Comparison of ENCODE assay signal across 8 mouse cellular contexts in genomic region chr6:7844802-7845679, GRCm38 (mm10). TPM values are rescaled to one million over a fixed set of nuclear protein-coding genes. Genes with fewer than 3 reads are reported as not detected.
DNase-seq lines count a peak whose midpoint lies in the region; ATAC-seq and TF ChIP-seq lines count a peak whose summit lies in the region.

Gene C1galt1 (plus strand): TSS chr6:7844842.

- no peak for TF ChIP-seq EP300 in heart, adult 2 months (IDR thresholded peaks at IDR 0.05; ENCODE audit: insufficient read depth, low read depth, low read length)

- peak within 1 kb of the TSS; percentile 95 for H3K9ac ChIP-seq in heart, adult 2 months (ENCODE audit: low read depth, low read length)
- H3K9ac ChIP-seq in intestine, embryonic 14.5 days (ENCODE audit: low read length) = peak within 1 kb of the TSS; percentile 90
- H3K9ac ChIP-seq in midbrain, embryonic 16.5 days (ENCODE audit: low read depth, low read length) = peak within 1 kb of the TSS; percentile 91

- intact Hi-C loops in heart, adult 2 months (cut with DNase I) = loop anchor here (2.0 to 5.0 kb wide), 3 partner anchors 137 to 364 kb away; partner anchors contain the start of gene Mios

- peak within 1 kb of the TSS; percentile 68 for H3K4me2 ChIP-seq in intestine, embryonic 14.5 days (ENCODE audit: low read length)
- peak within 1 kb of the TSS; percentile 63 for H3K4me2 ChIP-seq in midbrain, embryonic 16.5 days (ENCODE audit: low read length)

- TF ChIP-seq CTCF in heart, adult 2 months (IDR thresholded peaks at IDR 0.05) = no peak

- H3K36me3 ChIP-seq in heart, adult 2 months (ENCODE audit: control insufficient read depth, insufficient read depth, low read length) = peaks cover 8% of the 10 kb centered on the region
- H3K36me3 ChIP-seq in intestine, embryonic 14.5 days (ENCODE audit: control insufficient read depth, insufficient read depth, low read length) = no peaks in the 10 kb centered on the region
- H3K36me3 ChIP-seq in midbrain, embryonic 16.5 days (ENCODE audit: control insufficient read depth, insufficient read depth, low read length) = no peaks in the 10 kb centered on the region

- no peaks in the 10 kb centered on the region for H3K9me3 ChIP-seq in intestine, embryonic 14.5 days (ENCODE audit: control insufficient read depth, low read length)
- H3K9me3 ChIP-seq in midbrain, embryonic 16.5 days (replicated peaks; ENCODE audit: control insufficient read depth, low read length, poor library complexity, severe bottlenecking) = no peaks in the 10 kb centered on the region

- TF ChIP-seq POLR2A in heart, adult 2 months (IDR thresholded peaks at IDR 0.05; ENCODE audit: insufficient read depth, low read depth, low read length) = no peak

- peaks cover 8% of the 10 kb centered on the region for H3K4me1 ChIP-seq in heart, adult 2 months (ENCODE audit: control insufficient read depth, insufficient read depth, low read length)
- peaks cover 19% of the 10 kb centered on the region; the same call in 1 of the 2 replicates for H3K4me1 ChIP-seq in intestine, embryonic 14.5 days (replicated peaks; ENCODE audit: control insufficient read depth, insufficient read depth, low read length)
- H3K4me1 ChIP-seq in midbrain, embryonic 16.5 days (ENCODE audit: control insufficient read depth, insufficient read depth, low read length) = peaks cover 17% of the 10 kb centered on the region

- H3K27ac ChIP-seq in heart, adult 2 months = peak within 1 kb of the TSS; percentile 92
- H3K27ac ChIP-seq in intestine, embryonic 14.5 days (ENCODE audit: low read depth) = peak within 1 kb of the TSS; percentile 89
- H3K27ac ChIP-seq in midbrain, embryonic 16.5 days (ENCODE audit: low read length) = peak within 1 kb of the TSS; percentile 92

- no peaks in the 10 kb centered on the region for H3K79me2 ChIP-seq in heart, adult 2 months (replicated peaks; ENCODE audit: control insufficient read depth, insufficient read depth, low read length)

- H3K4me3 ChIP-seq in heart, adult 2 months = peak within 1 kb of the TSS; percentile 78
- peak within 1 kb of the TSS; percentile 82 for H3K4me3 ChIP-seq in intestine, embryonic 14.5 days (ENCODE audit: low read depth, low read length)
- peak within 1 kb of the TSS; percentile 82 for H3K4me3 ChIP-seq in midbrain, embryonic 16.5 days (ENCODE audit: low read depth, low read length)

- H3K27me3 ChIP-seq in heart, adult 2 months (ENCODE audit: control insufficient read depth, insufficient read depth, low read length) = no peaks in the 10 kb centered on the region
- no peaks in the 10 kb centered on the region for H3K27me3 ChIP-seq in intestine, embryonic 14.5 days (replicated peaks; ENCODE audit: control insufficient read depth, insufficient read depth, low read length)
- H3K27me3 ChIP-seq in midbrain, embryonic 16.5 days (ENCODE audit: control insufficient read depth, insufficient read depth, low read depth, low read length) = no peaks in the 10 kb centered on the region

- under 1% methylated on average over 61 of the region's 93 CpGs for WGBS in heart, adult 2 months
- under 1% methylated on average over 42 of the region's 93 CpGs for WGBS in intestine, embryonic 14.5 days
- under 1% methylated on average over 53 of the region's 93 CpGs for WGBS in midbrain, embryonic 16.5 days

- peak in 1 of 2 experiments; percentile 77 for DNase-seq in heart, adult 2 months
- no peak for DNase-seq in heart, adult 9 months (ENCODE audit: low spot score in 2 of 2)
- DNase-seq in adrenal gland, postnatal 36 days = peak; percentile 57 to 79
- DNase-seq in gastrocnemius, adult 8-10 months (ENCODE audit: low spot score in 2 of 2) = peak; percentile 29 to 47
- DNase-seq in intestine, embryonic 14.5 days (ENCODE audit: low spot score) = peak; percentile 76
- DNase-seq in liver = peak; percentile 81
- DNase-seq in thymus, postnatal 14 days = peak; percentile 76

- ATAC-seq in intestine, embryonic 14.5 days (replicated peaks; ENCODE audit: low FRiP score, low TSS enrichment, low read depth) = peak; percentile 80
- peak; percentile 87 for ATAC-seq in midbrain, embryonic 16.5 days

RNA-seq across cellular contexts. Expression of gene C1galt1, which starts in this region (rescaled TPM):
- total RNA-seq in heart, adult 2 months (2021) = 10 to 100 TPM; 13.3 to 15.1 TPM
- 2.6 and 6.3 TPM in 2 replicates for polyA plus RNA-seq in heart, adult 2 months (2012; rRNA removed)
- total RNA-seq in adrenal gland, postnatal 36 days (2021) = 10 to 100 TPM; 24.4 to 54.9 TPM
- 10 to 100 TPM; 14.0 to 15.9 (median 14.3) TPM for total RNA-seq in gastrocnemius, adult 8-10 months (2022)
- polyA plus RNA-seq in intestine, embryonic 14.5 days (2014; fragmentation: Nextera tagmentation; extraction: Ambion mirVana) = 5.4 and 6.1 TPM in 2 replicates
- 1.6 and 1.7 TPM in 2 replicates for polyA plus RNA-seq in midbrain, embryonic 16.5 days (2015; fragmentation: Nextera tagmentation; extraction: Ambion mirVana)

Comparison
In these comparisons a context has a peak if more than half of its experiments do, and no peak if none do; other contexts are left out.
1. DNase-seq: peak in adrenal gland, postnatal 36 days (2 of 2), gastrocnemius, adult 8-10 months (2 of 2), intestine, embryonic 14.5 days (single experiment), liver (single experiment) and thymus, postnatal 14 days (single experiment); none in heart, adult 9 months (0 of 2).
2. Peak in every context shown above with its lines, with median percentiles within 50 percentile points of each other: H3K27ac ChIP-seq, H3K4me3 ChIP-seq and H3K9ac ChIP-seq.